Mouse (Mus musculus) myocyte (in vitro differentiated cells): ENCODE measurements around the gene Xpo5. TPM values are rescaled to one million over a fixed set of nuclear protein-coding genes. Genes with fewer than 3 reads are reported as not detected.

Experiments
- H3K27me3 ChIP-seq: one replicate; pipeline ENCODE4 v1.6.1; 2011; ENCODE audit not compliant: control insufficient read depth, insufficient read depth, insufficient read length
- H3K36me3 ChIP-seq: one replicate; pipeline ENCODE4 v1.6.1; 2011; ENCODE audit not compliant: control insufficient read depth, insufficient read depth
- H3K4me2 ChIP-seq: one replicate; pipeline ENCODE4 v1.6.1; 2011; ENCODE audit warnings: low read depth, control low read depth
- H3K4me3 ChIP-seq: one replicate; pipeline ENCODE4 v1.5.1; 2011; ENCODE audit warnings: mild to moderate bottlenecking, control low read depth, moderate library complexity
- H3K79me2 ChIP-seq: one replicate; pipeline ENCODE4 v1.6.1; 2011; ENCODE audit not compliant: control insufficient read depth, insufficient read depth
- H3ac ChIP-seq: one replicate; pipeline ENCODE4 v1.6.1; 2011; ENCODE audit not compliant: control insufficient read depth, insufficient read length
- CEBPB ChIP-seq: IDR thresholded peaks from 2 replicates; pipeline ENCODE4 v1.6.1; 2011; ENCODE audit warnings: mild to moderate bottlenecking, moderate library complexity; ENCODE audit not compliant: poor library complexity, insufficient read depth, severe bottlenecking
- E2F4 ChIP-seq: IDR thresholded peaks from one replicate; pipeline ENCODE4 v1.6.1; 2011; ENCODE audit warnings: mild to moderate bottlenecking, control low read depth, moderate library complexity; ENCODE audit not compliant: insufficient read depth
- MAX ChIP-seq: IDR thresholded peaks from one replicate; pipeline ENCODE4 v1.6.1; 2011; ENCODE audit warnings: low read depth, mild to moderate bottlenecking, control low read depth
- MYOD1 ChIP-seq, 3 experiments: IDR thresholded peaks; one replicate each; pipeline ENCODE4 v1.6.1; 2011; ENCODE audit warnings: control low read depth in 2 of 3, low read depth in 2 of 3, mild to moderate bottlenecking in 2 of 3, moderate library complexity in 1 of 3; ENCODE audit not compliant: insufficient read length in 2 of 3, control insufficient read depth in 1 of 3
- MYOG ChIP-seq, 3 experiments: IDR thresholded peaks; one replicate each; pipeline ENCODE4 v1.6.1; 2011; ENCODE audit warnings: control low read depth in 2 of 3, low read depth in 2 of 3, mild to moderate bottlenecking in 2 of 3; ENCODE audit not compliant: insufficient read length in 2 of 3, control insufficient read depth in 1 of 3, insufficient read depth in 1 of 3
- POLR2A ChIP-seq: IDR thresholded peaks from one replicate; pipeline ENCODE4 v1.6.1; 2011; ENCODE audit warnings: low read depth, mild to moderate bottlenecking, control low read depth, moderate library complexity; ENCODE audit not compliant: insufficient read length
- POLR2AphosphoS2 ChIP-seq: IDR thresholded peaks from one replicate; pipeline ENCODE4 v1.6.1; 2011; ENCODE audit warnings: low read depth, control low read depth; ENCODE audit not compliant: insufficient read length
- REST ChIP-seq: IDR thresholded peaks from one replicate; pipeline ENCODE4 v1.6.1; 2011; ENCODE audit warnings: mild to moderate bottlenecking, control low read depth, moderate library complexity; ENCODE audit not compliant: insufficient read depth, insufficient read length
- SRF ChIP-seq: IDR thresholded peaks from one replicate; pipeline ENCODE4 v1.6.1; 2011; ENCODE audit warnings: low read depth; ENCODE audit not compliant: control insufficient read depth, insufficient read length
- TCF12 ChIP-seq: IDR thresholded peaks from one replicate; pipeline ENCODE4 v1.6.1; 2011; ENCODE audit warnings: mild to moderate bottlenecking, control low read depth; ENCODE audit not compliant: poor library complexity, insufficient read depth, severe bottlenecking
- TCF3 ChIP-seq: IDR thresholded peaks from one replicate; pipeline ENCODE4 v1.6.1; 2011; ENCODE audit warnings: low read depth, control low read depth; ENCODE audit not compliant: insufficient read length
- USF1 ChIP-seq: IDR thresholded peaks from one replicate; pipeline ENCODE4 v1.6.1; 2011; ENCODE audit warnings: low read depth, mild to moderate bottlenecking, control low read depth, moderate library complexity
- polyA plus RNA-seq: library from polyadenylated mRNA; unstranded; fragments of >200 nt; fragmentation: generic; extraction: Trizol; gene quantifications from one replicate; pipeline ENCODE4 v1.2.1, GENCODE M21; 2012; ENCODE audit warnings: missing spikeins

Xpo5 gene
- polyA plus RNA-seq, 1 experiment: 31.9 TPM

DNA sequence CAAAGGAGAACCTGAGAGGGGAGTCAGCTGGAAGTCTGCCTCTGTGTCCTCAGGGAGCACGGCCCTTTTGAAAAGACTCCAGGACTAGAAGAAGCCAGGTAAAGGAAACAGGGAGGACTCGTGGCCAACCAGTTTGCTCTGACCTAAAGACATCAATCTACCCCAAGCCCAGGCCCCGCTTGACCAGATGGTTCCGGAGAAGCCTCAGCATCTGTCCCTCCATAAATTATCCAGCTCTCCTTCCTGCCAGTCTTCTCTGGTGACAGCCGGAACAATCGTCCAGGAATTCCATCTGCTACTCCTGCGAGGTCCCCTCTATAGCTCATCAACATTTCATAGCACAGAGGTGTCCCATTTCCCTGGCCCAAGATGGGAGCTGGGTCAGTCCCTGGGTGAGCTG, 82.1 kb downstream of the Xpo5 start:
- H3K4me2 ChIP-seq: peak overlapping the region; percentile 30
- TF ChIP-seq TCF12: peak; percentile 6
- TF ChIP-seq POLR2A: no peak
- peak in 2 of 3 experiments; percentile 60 to 75 for TF ChIP-seq MYOG (IDR thresholded peaks at IDR 0.05; ENCODE audit: control insufficient read depth in 1 of 3, insufficient read depth in 1 of 3, insufficient read length in 2 of 3, low read depth in 2 of 3)
- TF ChIP-seq MYOD1 (IDR thresholded peaks at IDR 0.05; ENCODE audit: control insufficient read depth in 1 of 3, insufficient read length in 2 of 3, low read depth in 2 of 3): peak; percentile 72 to 94 (median 85)
- TF ChIP-seq USF1: no peak
- no peaks in the 10 kb centered on the region for H3K36me3 ChIP-seq
- H3ac ChIP-seq: no peak overlapping the region
- H3K4me3 ChIP-seq: no peak overlapping the region
- peaks cover 31% of the 10 kb centered on the region for H3K79me2 ChIP-seq
- no peaks in the 10 kb centered on the region for H3K27me3 ChIP-seq

DNA sequence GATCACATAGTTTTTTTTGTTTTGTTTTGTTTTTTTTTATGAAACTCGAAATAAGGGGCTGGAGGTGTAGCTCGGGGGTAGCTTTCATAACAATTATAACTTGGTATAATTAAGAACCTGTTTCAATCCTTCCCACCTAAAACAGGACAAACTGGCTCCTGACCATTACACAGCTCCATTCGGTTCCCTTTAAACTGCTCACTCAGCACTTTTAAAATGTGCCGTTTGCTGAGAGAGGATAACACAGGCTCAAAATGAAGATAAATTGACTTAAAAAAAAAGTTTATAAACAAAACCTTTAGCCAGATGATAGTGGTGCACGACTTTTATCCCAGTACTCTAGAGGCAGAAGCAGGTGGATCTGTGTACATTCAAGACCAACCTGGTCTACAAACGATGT, 82.8 kb downstream of the Xpo5 start:
- TF ChIP-seq MYOD1 (IDR thresholded peaks at IDR 0.05; ENCODE audit: control insufficient read depth in 1 of 3, insufficient read length in 2 of 3, low read depth in 2 of 3): no peak
- no peak for TF ChIP-seq MAX
- no peak for TF ChIP-seq MYOG (IDR thresholded peaks at IDR 0.05; ENCODE audit: control insufficient read depth in 1 of 3, insufficient read depth in 1 of 3, insufficient read length in 2 of 3, low read depth in 2 of 3)
- no peak for TF ChIP-seq E2F4
- no peak for TF ChIP-seq REST
- no peak for TF ChIP-seq POLR2A
- no peak for TF ChIP-seq SRF
- no peak for TF ChIP-seq CEBPB
- TF ChIP-seq TCF3: no peak
- TF ChIP-seq POLR2AphosphoS2: no peak
- no peak for TF ChIP-seq TCF12
- no peak for TF ChIP-seq USF1
- H3ac ChIP-seq: no peak overlapping the region
- H3K36me3 ChIP-seq: no peaks in the 10 kb centered on the region
- H3K4me3 ChIP-seq: no peak overlapping the region
- peaks cover 24% of the 10 kb centered on the region for H3K79me2 ChIP-seq
- H3K4me2 ChIP-seq: no peak overlapping the region
- no peaks in the 10 kb centered on the region for H3K27me3 ChIP-seq

DNA sequence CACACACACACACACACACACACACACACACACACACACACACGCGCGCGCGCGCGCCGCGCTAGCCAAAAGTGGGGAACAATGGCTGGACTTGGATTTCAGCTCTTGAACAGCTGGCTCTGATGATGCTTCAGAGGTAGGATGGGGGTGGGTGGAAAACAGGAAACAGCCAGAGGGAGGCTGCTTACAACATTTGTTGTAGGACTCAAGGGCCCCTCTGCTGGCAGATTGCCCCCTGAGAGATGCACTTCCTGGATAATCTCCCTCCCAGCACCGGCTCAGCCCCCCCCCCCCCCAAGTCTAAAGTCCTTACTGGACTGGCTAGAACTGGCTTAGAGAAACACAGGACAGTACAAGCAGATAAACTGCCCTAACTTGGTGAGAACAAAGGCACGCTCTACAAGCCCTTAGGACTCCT, 85.1 kb downstream of the Xpo5 start:
- TF ChIP-seq REST: no peak
- TF ChIP-seq MYOD1 (IDR thresholded peaks at IDR 0.05; ENCODE audit: control insufficient read depth in 1 of 3, insufficient read length in 2 of 3, low read depth in 2 of 3): no peak
- TF ChIP-seq CEBPB: no peak
- no peak for TF ChIP-seq TCF3
- no peak for TF ChIP-seq POLR2A
- no peak for TF ChIP-seq E2F4
- TF ChIP-seq MAX: no peak
- TF ChIP-seq USF1: no peak
- no peak for TF ChIP-seq TCF12
- Histone ChIP-seq H3ac (no peak overlapping the region), H3K36me3 (no peaks in the 10 kb centered on the region), H3K4me3 (no peak overlapping the region), H3K4me2 (no peak overlapping the region), H3K27me3 (peaks cover 3% of the 10 kb centered on the region), H3K79me2 (peaks cover under 1% of the 10 kb centered on the region)

Other genes starting within 250 kb of the Xpo5 start
- 177 TPM for gene Vegfa, start 170.4 kb upstream of the Xpo5 start, polyA plus RNA-seq
- gene Mrps18a, start 91.8 kb upstream of the Xpo5 start, polyA plus RNA-seq: 112 TPM
- gene Rsph9, start 58.6 kb upstream of the Xpo5 start, polyA plus RNA-seq: 3.6 TPM
- gene Mad2l1bp, start 49.2 kb upstream of the Xpo5 start, polyA plus RNA-seq: 26.8 TPM
- 125 TPM for gene Gtpbp2, start 41.8 kb upstream of the Xpo5 start, polyA plus RNA-seq
- 6.0 TPM for gene Polh, start 137 bp upstream of the Xpo5 start, polyA plus RNA-seq
- 105 TPM for gene Polr1c, start 45.3 kb downstream of the Xpo5 start, polyA plus RNA-seq
- 112 TPM for gene Yipf3, start 45.3 kb downstream of the Xpo5 start, polyA plus RNA-seq
- 2.0 TPM for gene Lrrc73, start 50.7 kb downstream of the Xpo5 start, polyA plus RNA-seq
- 50.9 TPM for gene Tjap1, start 80.2 kb downstream of the Xpo5 start, polyA plus RNA-seq
- gene Dlk2, start 94.6 kb downstream of the Xpo5 start, polyA plus RNA-seq: 1.8 TPM
- 4.6 TPM for gene Abcc10, start 125.6 kb downstream of the Xpo5 start, polyA plus RNA-seq
- 4.2 TPM for gene Zfp318, start 180.9 kb downstream of the Xpo5 start, polyA plus RNA-seq
- not detected for gene Crip3, start 226.1 kb downstream of the Xpo5 start, polyA plus RNA-seq
- gene Slc22a7, start 235.7 kb downstream of the Xpo5 start, polyA plus RNA-seq: not detected